Mouse (Mus musculus): ENCODE results near the gene Hsd17b7.
A peak's percentile ranks its signal among the peaks of the same experiment; 100 is the strongest.
"Not testable (repeated sequence)": the region's sequence is repeated elsewhere in the genome, so short reads cannot be mapped to it uniquely, and the experiment has no call there.

The Hsd17b7 gene

GRCm38 (mm10) chr1:169968792-169969515, at the start of gene Hsd17b7:
Hsd17b7 (minus strand) TSS chr1:169969241.
- DNase-seq (ENCODE audit: low spot score) = peak; percentile 99

GRCm38 (mm10) chr1:170014784-170015183, 45.7 kb upstream of the Hsd17b7 start:
- no peak for DNase-seq (ENCODE audit: low spot score)

GRCm38 (mm10) chr1:170010716-170011505, 41.9 kb upstream of the Hsd17b7 start:
- no peak for DNase-seq (ENCODE audit: low spot score)

GRCm38 (mm10) chr1:170009296-170009695, 40.3 kb upstream of the Hsd17b7 start:
- no peak for DNase-seq (ENCODE audit: low spot score)

GRCm38 (mm10) chr1:170008432-170009220, 39.6 kb upstream of the Hsd17b7 start:
- DNase-seq (ENCODE audit: low spot score) = peak; percentile 44

- DNase-seq (ENCODE audit: low spot score) = no peak
These were observed 37.5 kb upstream of the Hsd17b7 start for GRCm38 (mm10) chr1:170006516-170006915.

- no peak for DNase-seq (ENCODE audit: low spot score)
These were observed 36.3 kb upstream of the Hsd17b7 start for GRCm38 (mm10) chr1:170005297-170005696.

GRCm38 (mm10) chr1:169993901-169994300, 24.9 kb upstream of the Hsd17b7 start:
- not testable (repeated sequence) for DNase-seq (ENCODE audit: low spot score)

GRCm38 (mm10) chr1:169986166-169986565, 17.1 kb upstream of the Hsd17b7 start:
- DNase-seq (ENCODE audit: low spot score) = no peak

- DNase-seq (ENCODE audit: low spot score) = no peak
These were observed 8.6 kb upstream of the Hsd17b7 start for GRCm38 (mm10) chr1:169977621-169978020.

- DNase-seq (ENCODE audit: low spot score) = no peak
These were observed 3.0 kb upstream of the Hsd17b7 start for GRCm38 (mm10) chr1:169971998-169972397.

GRCm38 (mm10) chr1:169970936-169971335, 1.9 kb upstream of the Hsd17b7 start:
- DNase-seq (ENCODE audit: low spot score) = no peak

GRCm38 (mm10) chr1:169969516-169969886, 460 bp upstream of the Hsd17b7 start:
- DNase-seq (ENCODE audit: low spot score) = no peak

GRCm38 (mm10) chr1:169953106-169953505, 15.9 kb downstream of the Hsd17b7 start:
- DNase-seq (ENCODE audit: low spot score) = no peak

- DNase-seq (ENCODE audit: low spot score) = no peak
These were observed 16.4 kb downstream of the Hsd17b7 start for GRCm38 (mm10) chr1:169952636-169953035.

GRCm38 (mm10) chr1:169951561-169951960, 17.5 kb downstream of the Hsd17b7 start:
- DNase-seq (ENCODE audit: low spot score) = no peak

- DNase-seq (ENCODE audit: low spot score) = no peak
These were observed 18.4 kb downstream of the Hsd17b7 start for GRCm38 (mm10) chr1:169950651-169951050.

- no peak for DNase-seq (ENCODE audit: low spot score)
These were observed 19.1 kb downstream of the Hsd17b7 start for GRCm38 (mm10) chr1:169949981-169950380.

GRCm38 (mm10) chr1:169948866-169949265, 20.2 kb downstream of the Hsd17b7 start:
- DNase-seq (ENCODE audit: low spot score) = no peak

- no peak for DNase-seq (ENCODE audit: low spot score)
These were observed 20.8 kb downstream of the Hsd17b7 start for GRCm38 (mm10) chr1:169948280-169948679.

- no peak for DNase-seq (ENCODE audit: low spot score)
These were observed 21.4 kb downstream of the Hsd17b7 start for GRCm38 (mm10) chr1:169947654-169948053.

GRCm38 (mm10) chr1:169946004-169946403, 23.0 kb downstream of the Hsd17b7 start:
- DNase-seq (ENCODE audit: low spot score) = no peak
